Mouse (Mus musculus): ENCODE results near the gene Nkg7.

- TF ChIP-seq CTCF (conservative IDR thresholded peaks at IDR 0.05; ENCODE audit: low read length) (no peak), NANOG (IDR thresholded peaks at IDR 0.05; ENCODE audit: borderline replicate concordance, low read length) (no peak), POU5F1 (IDR thresholded peaks at IDR 0.05; ENCODE audit: borderline replicate concordance, low read length) (no peak)
These were observed 11.4 kb downstream of the Nkg7 start for GRCm38 (mm10) chr7:43448246-43448645.

Data from E14TG2a.4 (cell line).